Mouse (Mus musculus) ES-Bruce4 (cell line): ENCODE measurements at regions not wholly inside any gene's neighbourhood (a gene's known extent, or its start where the extent isn't known, plus 50 kb on each side); places are given as distances from the start of the nearest gene placed in this dataset.
"Not testable (repeated sequence)": the region's sequence is repeated elsewhere in the genome, so short reads cannot be mapped to it uniquely, and the experiment has no call there.

Source experiments
- H3K27ac ChIP-seq: 2 replicates; pipeline ENCODE4 v1.5.1; 2012; ENCODE audit warnings: low read length, inconsistent platforms; ENCODE audit not compliant: insufficient read depth
- H3K27me3 ChIP-seq: 2 replicates; pipeline ENCODE4 v1.6.1; 2012; ENCODE audit warnings: mild to moderate bottlenecking, low read length, inconsistent platforms; ENCODE audit not compliant: control insufficient read depth, poor library complexity, insufficient read depth, severe bottlenecking
- H3K36me3 ChIP-seq: 2 replicates; pipeline ENCODE4 v1.6.1; 2012; ENCODE audit warnings: inconsistent platforms, mild to moderate bottlenecking, low read length, moderate library complexity; ENCODE audit not compliant: control insufficient read depth, poor library complexity, insufficient read depth, severe bottlenecking
- H3K4me1 ChIP-seq: one replicate; pipeline ENCODE4 v1.8.1; 2011; ENCODE audit warnings: low read length; ENCODE audit not compliant: control insufficient read depth, insufficient read depth
- H3K4me3 ChIP-seq: 2 replicates; pipeline ENCODE4 v1.5.1; 2011; ENCODE audit warnings: low read depth, mild to moderate bottlenecking, low read length
- H3K9ac ChIP-seq: 2 replicates; pipeline ENCODE4 v1.6.1; 2012; ENCODE audit warnings: low read depth, mild to moderate bottlenecking, inconsistent platforms; ENCODE audit not compliant: poor library complexity, severe bottlenecking
- H3K9me3 ChIP-seq: replicated peaks from 2 replicates; pipeline ENCODE4 v1.6.1; 2012; ENCODE audit warnings: mild to moderate bottlenecking, low read length, inconsistent platforms; ENCODE audit not compliant: control insufficient read depth, poor library complexity, insufficient read depth, severe bottlenecking
- CTCF ChIP-seq: IDR thresholded peaks from one replicate; pipeline ENCODE4 v1.8.1; 2011; ENCODE audit warnings: low read depth, low read length
- EP300 ChIP-seq: IDR thresholded peaks from 2 replicates; pipeline ENCODE4 v1.6.1; 2011; ENCODE audit warnings: low read depth, low read length; ENCODE audit not compliant: insufficient read depth
- POLR2A ChIP-seq: IDR thresholded peaks from one replicate; pipeline ENCODE4 v1.8.1; 2011; ENCODE audit warnings: low read length; ENCODE audit not compliant: insufficient read depth

GRCm38 (mm10) chr7:82098136-82098535 is 75.5 kb upstream of the Sh3gl3 start:
- Histone ChIP-seq H3K27me3 (no peaks in the 10 kb centered on the region), H3K36me3 (no peaks in the 10 kb centered on the region), H3K4me3 (no peak overlapping the region), H3K9me3 (no peaks in the 10 kb centered on the region), H3K9ac (no peak overlapping the region), H3K27ac (no peak overlapping the region), H3K4me1 (no peaks in the 10 kb centered on the region)
- TF ChIP-seq POLR2A (no peak), EP300 (no peak), CTCF (no peak)

- H3K27ac ChIP-seq, result no peak overlapping the region
- H3K9ac ChIP-seq, result no peak overlapping the region
- no peaks in the 10 kb centered on the region for H3K27me3 ChIP-seq
- H3K36me3 ChIP-seq, result no peaks in the 10 kb centered on the region
- H3K4me3 ChIP-seq, result no peak overlapping the region
- TF ChIP-seq CTCF, result no peak
- no peak for TF ChIP-seq POLR2A
- TF ChIP-seq EP300, result no peak
- H3K9me3 ChIP-seq, result no peaks in the 10 kb centered on the region
- H3K4me1 ChIP-seq, result no peaks in the 10 kb centered on the region
These were observed 72.3 kb upstream of the Sh3gl3 start for GRCm38 (mm10) chr7:82101314-82101713.

GRCm38 (mm10) chr7:82105631-82106030 is 68.0 kb upstream of the Sh3gl3 start:
- H3K36me3 ChIP-seq, result no peaks in the 10 kb centered on the region
- H3K27ac ChIP-seq, result no peak overlapping the region
- H3K27me3 ChIP-seq, result no peaks in the 10 kb centered on the region
- no peak overlapping the region for H3K4me3 ChIP-seq
- no peaks in the 10 kb centered on the region for H3K9me3 ChIP-seq
- TF ChIP-seq CTCF, result no peak
- TF ChIP-seq EP300, result no peak
- TF ChIP-seq POLR2A, result no peak
- no peaks in the 10 kb centered on the region for H3K4me1 ChIP-seq
- H3K9ac ChIP-seq, result no peak overlapping the region

GRCm38 (mm10) chr7:82109141-82109540 is 64.5 kb upstream of the Sh3gl3 start:
- not testable (repeated sequence) for H3K9me3 ChIP-seq, H3K27me3 ChIP-seq, H3K4me1 ChIP-seq, H3K36me3 ChIP-seq, H3K9ac ChIP-seq, H3K27ac ChIP-seq, H3K4me3 ChIP-seq

- no peaks in the 10 kb centered on the region for H3K4me1 ChIP-seq
- H3K27ac ChIP-seq, result no peak overlapping the region
- H3K9me3 ChIP-seq, result no peaks in the 10 kb centered on the region
- no peak overlapping the region for H3K4me3 ChIP-seq
- no peaks in the 10 kb centered on the region for H3K36me3 ChIP-seq
- H3K9ac ChIP-seq, result no peak overlapping the region
- H3K27me3 ChIP-seq, result no peaks in the 10 kb centered on the region
- TF ChIP-seq EP300, result no peak
- no peak for TF ChIP-seq POLR2A
- no peak for TF ChIP-seq CTCF
These were observed 64.1 kb upstream of the Sh3gl3 start for GRCm38 (mm10) chr7:82109550-82109949.

GRCm38 (mm10) chr7:82109977-82110376 is 63.7 kb upstream of the Sh3gl3 start:
- Histone ChIP-seq H3K36me3 (no peaks in the 10 kb centered on the region), H3K27ac (no peak overlapping the region)
- TF ChIP-seq POLR2A (no peak), CTCF (no peak), EP300 (no peak)

GRCm38 (mm10) chr7:82112046-82112445 is 61.6 kb upstream of the Sh3gl3 start:
- no peaks in the 10 kb centered on the region for H3K4me1 ChIP-seq
- no peak overlapping the region for H3K9ac ChIP-seq
- no peaks in the 10 kb centered on the region for H3K36me3 ChIP-seq
- H3K9me3 ChIP-seq, result no peaks in the 10 kb centered on the region
- H3K27ac ChIP-seq, result no peak overlapping the region
- no peaks in the 10 kb centered on the region for H3K27me3 ChIP-seq
- TF ChIP-seq POLR2A (no peak), CTCF (no peak), EP300 (no peak)
- no peak overlapping the region for H3K4me3 ChIP-seq

More at GRCm38 (mm10) chr7:82109977-82110376, 63.7 kb upstream of the Sh3gl3 start:
- no peak overlapping the region for H3K4me3 ChIP-seq
- no peaks in the 10 kb centered on the region for H3K9me3 ChIP-seq
- H3K9ac ChIP-seq, result no peak overlapping the region
- no peaks in the 10 kb centered on the region for H3K4me1 ChIP-seq
- H3K27me3 ChIP-seq, result no peaks in the 10 kb centered on the region
